Mouse (Mus musculus) E14TG2a.4 (cell line): ENCODE data around the gene Ccm2.

ENCODE experiments used
- CTCF ChIP-seq: conservative IDR thresholded peaks from 2 replicates; pipeline ENCODE4 v1.5.1; 2014; ENCODE audit warnings: low read length
- NANOG ChIP-seq: IDR thresholded peaks from 2 replicates; pipeline ENCODE4 v1.6.1; 2014; ENCODE audit warnings: borderline replicate concordance, low read length, mixed read lengths
- POU5F1 ChIP-seq: IDR thresholded peaks from 2 replicates; pipeline ENCODE4 v1.6.1; 2014; ENCODE audit warnings: low read length, borderline replicate concordance

DNA sequence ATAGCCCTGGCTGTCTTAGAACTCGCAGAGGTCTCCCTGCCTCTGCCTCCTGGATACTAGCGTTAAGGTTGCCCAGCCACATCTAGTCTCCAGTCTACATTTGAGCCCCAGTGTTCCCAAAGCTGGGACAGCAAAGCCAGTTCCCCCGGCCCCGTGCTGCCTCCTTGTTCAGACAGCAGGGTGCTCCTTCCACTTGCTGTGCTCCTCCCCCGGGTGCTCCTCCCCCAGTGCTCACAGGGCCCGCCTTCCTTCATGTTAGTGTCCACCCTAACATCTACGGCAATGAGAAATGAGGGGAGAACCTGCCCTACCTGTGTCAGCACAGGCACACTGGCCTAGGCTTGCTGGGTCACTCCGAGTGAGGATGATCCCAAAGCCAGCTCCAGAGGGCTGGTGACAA lies 39.1 kb downstream of the Ccm2 start:
- TF ChIP-seq CTCF (no peak), POU5F1 (no peak), NANOG (no peak)
